Mouse (Mus musculus): ENCODE data around the gene Hhat.

Gene Hhat

DNA sequence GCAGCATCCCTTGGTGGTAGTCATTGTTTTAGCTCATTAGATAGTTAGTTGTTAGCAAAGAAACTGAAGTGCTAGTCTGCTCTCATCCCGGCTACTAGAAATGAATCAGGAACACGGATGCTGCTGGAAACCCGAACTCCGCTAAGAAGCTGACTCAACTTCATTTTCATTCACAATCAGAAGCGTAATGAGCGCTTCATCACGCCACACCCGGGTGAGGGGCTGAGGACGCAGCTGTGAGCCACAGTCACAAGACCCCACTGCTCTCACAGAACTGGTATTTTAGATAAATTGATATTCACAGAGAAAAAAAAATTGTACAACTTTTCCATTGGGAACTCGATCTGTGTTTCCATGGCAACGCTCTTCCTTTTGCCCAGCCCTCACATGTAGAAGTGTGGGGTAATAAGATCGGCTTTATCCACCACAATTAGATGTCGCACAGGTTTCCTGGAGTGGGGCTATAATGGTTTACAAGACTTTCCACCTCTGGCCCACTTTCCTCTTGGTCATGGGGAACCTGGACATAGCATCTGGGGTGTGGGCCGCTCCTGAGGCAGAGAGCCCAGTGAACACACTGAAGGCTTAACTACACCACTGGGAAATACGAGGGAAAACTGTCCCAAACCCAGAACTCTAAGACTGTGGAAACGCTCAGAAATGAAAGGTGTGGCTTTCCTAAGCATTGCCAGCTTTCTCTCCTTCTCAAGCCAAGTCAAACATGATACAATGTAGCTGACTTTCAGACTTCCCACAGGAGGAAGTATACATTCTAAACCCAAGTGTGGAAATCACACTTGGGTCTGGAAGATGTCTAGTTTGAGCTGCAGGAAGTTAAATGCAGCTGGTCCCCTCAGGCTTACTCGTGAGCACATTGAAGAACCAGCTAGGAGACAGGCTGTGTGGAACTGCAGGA, 14.3 kb upstream of the Hhat start:
- WGBS, result 34% methylated on average over 17 of the region's 17 CpGs

DNA sequence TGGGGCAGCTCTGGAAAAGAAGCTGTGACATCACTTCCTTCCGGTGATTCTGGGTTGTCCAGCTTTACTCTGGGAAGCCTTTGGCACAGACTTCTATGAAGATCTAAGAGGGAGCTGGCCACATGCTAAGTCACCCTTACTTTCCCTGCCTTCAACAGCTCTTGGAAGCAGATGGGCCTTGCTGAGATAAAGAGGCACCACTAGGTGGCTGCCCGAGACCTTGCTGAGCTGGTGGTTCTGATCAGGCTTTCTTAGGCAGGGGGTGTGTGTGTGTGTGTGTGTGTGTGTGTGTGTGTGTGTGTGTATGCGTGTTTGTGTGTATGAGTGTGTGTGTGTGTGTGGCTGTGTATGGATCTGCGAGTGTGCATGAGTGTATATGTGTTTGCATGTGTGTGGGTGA, 13.4 kb upstream of the Hhat start:
- 20% methylated on average over 4 of the region's 4 CpGs for WGBS

DNA sequence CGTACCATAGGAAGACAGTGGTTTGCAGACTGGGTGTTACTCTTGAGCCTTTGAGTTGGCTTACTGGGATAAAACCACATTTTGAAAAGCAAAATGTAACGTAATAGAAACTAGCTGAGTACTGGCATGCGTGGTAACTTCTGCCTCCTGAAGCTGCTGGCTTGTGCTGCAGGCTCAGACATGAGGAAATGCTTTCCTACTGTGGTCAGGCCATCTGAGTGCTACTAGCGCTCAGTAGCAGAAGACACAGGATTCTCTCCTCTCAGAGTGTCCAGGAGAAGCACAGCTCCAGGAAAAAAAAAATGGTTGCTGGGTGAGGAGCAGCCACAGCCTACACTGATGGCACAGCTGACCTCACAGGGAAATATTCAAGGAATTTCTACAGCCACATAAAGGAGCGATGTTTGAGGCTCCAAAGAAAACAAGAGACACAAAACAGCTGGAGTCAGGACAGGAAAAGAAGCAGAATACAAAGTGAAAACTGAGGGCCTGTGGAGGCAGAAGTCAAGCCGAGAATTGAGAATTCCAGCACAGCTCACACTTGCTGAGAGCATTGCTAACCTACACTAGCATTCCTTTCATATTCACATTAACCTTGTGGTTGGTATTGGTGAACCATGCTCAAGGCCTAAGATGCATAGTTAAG, 8.0 kb upstream of the Hhat start:
- 45% methylated on average over 6 of the region's 6 CpGs for WGBS

DNA sequence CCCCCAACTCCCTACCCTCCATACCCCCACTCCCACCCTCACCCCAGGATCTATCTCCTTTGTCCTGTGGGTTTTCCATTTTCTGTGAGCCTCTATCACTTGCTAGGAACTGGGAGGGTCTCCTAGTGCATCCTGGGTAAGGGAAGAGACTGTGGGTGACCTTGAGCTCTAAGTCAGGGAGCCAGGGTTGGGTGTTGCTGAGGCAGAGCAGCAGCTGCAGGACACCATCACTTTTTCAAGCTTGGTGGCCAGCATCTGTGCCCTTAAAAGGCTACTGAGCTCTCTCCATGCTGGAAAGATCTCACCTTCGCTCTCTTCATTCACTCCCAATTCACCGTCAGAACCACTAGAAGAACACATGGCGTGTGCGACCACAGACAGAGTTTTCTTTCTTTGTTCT, 7.2 kb upstream of the Hhat start:
- WGBS, result 71% methylated on average over 4 of the region's 4 CpGs

DNA sequence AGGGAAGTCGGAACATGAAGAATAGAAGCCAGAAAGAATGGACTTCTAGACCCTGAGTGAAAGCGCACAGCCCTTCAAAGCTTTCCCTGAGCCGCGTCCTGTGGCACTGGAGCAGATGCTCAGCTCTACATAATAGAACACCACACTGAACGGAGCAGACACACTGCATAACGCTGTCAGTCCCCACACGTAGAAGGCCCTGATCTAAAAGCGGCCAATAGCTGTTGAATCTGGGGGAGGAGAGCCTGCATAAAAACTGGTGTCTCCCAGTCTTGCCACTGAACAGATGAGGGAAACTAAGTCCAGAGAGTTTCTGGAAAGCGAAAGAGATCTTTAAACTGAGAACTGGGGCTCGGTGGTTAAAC, 911 bp downstream of the Hhat start:
- WGBS, result 6% methylated on average over 10 of the region's 10 CpGs

DNA sequence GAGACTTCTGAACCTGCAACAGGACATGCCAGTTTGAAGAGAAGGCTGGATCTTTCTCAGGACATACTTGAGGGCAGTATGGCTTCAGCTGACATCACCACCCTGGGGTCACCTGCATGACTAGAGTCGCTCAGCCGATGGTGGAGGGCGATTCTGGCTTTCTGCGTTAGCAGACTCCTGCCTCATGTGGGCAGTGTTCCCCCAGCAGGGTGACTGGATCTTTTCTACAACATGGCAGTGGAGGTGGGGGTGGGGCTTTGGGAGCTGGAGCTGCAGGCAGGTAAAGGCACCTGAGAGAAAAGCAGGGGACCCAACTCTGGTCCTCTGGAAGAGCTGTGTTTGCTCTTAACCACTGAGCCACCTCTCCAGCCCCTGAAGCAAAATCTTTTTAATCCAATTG, 5.5 kb downstream of the Hhat start:
- 52% methylated on average over 4 of the region's 4 CpGs for WGBS

DNA sequence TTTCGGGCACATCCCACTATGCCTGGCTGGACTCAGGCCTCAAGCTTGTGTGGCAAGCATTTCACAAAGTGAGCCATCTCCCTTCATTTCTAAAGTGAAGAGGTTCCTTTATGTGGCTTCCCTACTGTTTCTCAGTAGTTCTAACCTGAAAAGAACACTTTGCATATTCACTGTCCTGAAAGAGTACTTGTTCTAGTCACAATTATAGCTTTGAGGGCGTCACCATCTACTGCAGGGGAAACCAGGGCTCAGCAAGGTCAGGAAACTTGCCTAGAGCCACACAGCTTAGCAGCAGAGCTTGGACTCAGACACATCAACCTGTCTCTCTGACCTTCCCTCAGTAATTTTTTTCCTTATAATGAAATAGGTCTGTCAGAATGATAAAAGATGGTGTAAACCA, 6.5 kb downstream of the Hhat start:
- WGBS, result 81% methylated on average over 2 of the region's 2 CpGs

DNA sequence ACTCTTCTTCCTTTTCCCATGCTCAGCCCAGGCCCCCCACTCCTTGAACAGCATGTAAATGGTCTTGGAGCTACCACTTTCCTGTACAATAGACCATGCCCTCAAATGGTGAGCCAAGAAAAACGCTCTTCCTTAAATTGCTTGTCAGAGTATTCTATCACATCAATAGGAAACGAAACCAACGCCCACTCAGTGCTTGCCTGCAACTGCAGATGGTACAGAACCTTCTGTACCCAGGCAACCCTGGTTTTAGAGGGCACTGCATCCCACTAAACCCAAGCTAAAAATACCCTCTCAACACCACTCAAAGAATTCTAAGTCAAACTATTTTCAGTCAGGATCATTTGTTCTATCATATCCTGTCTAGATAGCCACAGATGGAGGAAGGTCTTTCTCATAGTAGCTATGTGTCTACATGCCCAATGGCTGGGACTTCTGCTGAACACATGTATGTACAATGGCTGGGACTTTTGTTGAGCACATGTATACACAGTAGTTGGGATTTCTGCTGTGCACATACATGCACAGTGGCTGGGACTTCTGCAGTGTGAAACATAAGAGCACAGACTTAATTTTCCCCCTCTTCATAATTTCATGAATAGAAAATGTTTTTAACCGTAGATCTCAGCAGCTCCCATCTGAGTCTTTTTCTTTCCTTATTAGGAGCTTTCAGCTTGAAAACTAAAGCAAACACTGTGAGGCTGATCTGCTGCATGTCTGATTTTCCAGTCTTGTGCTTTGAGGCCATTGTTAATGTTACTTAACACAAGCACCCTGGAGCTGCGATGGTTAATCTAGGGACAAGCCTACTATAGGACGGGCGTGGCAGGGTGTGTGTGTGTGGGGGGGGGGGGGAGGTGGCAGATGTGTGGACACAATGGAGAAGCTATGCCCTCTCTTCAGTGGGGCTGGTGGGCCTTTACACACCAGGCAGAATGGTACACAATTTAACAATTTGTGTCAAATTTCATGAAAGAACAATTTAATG, 7.8 kb downstream of the Hhat start:
- WGBS, result 59% methylated on average over 7 of the region's 7 CpGs

DNA sequence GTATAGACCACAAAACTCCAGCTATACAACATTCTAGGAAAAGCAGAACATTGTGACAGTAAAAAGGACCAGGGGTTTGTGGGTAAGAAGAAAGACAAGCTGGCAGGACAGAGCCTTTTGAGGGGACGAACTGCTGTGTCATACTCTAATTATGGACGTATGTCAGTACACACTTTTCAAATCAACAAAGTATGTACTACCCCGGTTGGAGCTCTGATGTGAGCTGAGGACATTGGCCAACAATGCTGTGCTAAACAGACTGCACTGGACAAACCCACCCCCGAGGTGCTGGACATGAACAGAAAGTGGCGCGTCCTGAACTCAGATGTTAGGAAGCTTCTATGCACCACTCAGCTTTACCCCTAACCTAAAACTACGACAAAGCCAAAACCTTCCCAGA, 14.3 kb downstream of the Hhat start:
- whole genome bisulfite sequencing, result 87% methylated on average over 7 of the region's 7 CpGs

DNA sequence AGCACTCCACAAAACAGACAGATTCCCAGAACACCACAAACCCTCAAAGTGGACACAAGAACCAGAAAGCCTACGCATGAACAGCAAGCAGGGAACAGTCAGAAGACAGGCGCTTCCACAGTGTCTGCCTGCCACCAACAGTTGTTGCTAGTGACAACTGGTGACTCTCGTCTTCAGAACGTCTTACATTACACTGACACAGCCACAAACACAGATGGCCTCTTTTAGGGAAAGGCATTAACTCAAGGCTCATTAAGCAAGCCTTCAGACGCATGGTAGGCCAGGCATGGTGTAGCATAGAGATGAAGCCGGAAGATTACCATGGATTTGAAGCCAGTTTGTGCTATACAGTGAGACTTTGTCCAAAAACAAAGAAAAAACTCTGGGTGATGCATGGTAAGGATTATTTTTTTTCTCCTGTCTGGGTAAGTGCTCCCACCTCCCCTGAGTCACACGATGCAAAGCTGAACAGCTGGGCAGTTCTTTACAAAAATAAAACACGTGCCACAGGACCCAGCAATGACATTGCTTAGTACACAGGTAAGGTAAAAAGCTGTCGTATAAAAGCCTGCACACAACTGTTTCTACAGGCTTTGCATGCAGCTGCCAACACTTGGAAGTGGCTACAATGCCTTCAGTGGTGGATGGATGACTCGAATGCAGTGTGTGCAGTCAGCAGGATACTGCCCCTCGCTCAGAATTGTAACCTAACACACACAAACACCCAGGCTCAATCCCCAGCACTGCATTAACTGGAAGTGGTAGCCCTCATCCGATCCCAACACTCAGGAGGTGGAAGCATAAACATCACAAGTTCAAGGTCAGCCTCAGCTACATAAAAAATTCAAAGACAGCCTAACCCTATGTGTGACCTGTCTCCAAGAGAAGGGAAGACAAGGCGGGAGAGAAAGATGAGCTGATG, 15.1 kb downstream of the Hhat start:
- 60% methylated on average over 13 of the region's 13 CpGs for WGBS

DNA sequence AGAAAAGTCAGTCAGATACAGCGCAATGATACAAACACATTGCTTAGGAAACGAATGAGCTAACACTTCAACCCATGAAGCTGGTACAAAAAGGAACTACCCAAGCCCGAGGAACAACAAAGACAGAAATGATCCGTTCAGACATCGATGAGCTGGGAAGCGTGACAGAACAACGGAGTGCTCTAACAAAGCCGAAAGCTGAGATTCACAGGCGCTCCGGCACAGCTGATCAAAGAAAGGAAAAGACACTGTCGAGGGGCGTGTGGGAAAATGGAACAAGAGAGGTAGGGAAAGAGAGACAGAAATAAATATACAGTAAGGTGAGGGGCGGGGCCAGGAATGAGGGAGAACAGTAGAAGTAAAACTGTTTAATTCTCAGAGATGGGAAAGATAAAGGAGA, 15.8 kb downstream of the Hhat start:
- 59% methylated on average over 13 of the region's 13 CpGs for WGBS

DNA sequence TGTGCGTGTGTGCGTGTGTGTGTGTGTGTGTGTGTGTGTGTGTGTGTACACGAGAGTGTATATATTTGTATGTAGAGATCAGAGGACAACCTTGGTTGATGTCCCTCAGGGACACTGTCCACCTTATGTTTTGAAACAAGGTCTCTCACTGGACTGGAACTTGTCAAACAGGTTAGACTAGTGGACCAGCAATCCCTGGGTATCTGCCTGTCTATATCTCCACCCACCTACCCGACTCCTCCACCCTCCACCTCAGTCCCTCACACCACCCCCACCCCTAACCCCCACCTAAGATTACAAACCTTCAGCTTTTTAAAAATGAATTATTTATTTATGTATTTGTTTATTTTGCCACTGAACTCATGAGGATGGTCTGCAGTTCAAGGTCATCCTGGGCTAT, 16.8 kb downstream of the Hhat start:
- 93% methylated on average over 4 of the region's 4 CpGs for WGBS

DNA sequence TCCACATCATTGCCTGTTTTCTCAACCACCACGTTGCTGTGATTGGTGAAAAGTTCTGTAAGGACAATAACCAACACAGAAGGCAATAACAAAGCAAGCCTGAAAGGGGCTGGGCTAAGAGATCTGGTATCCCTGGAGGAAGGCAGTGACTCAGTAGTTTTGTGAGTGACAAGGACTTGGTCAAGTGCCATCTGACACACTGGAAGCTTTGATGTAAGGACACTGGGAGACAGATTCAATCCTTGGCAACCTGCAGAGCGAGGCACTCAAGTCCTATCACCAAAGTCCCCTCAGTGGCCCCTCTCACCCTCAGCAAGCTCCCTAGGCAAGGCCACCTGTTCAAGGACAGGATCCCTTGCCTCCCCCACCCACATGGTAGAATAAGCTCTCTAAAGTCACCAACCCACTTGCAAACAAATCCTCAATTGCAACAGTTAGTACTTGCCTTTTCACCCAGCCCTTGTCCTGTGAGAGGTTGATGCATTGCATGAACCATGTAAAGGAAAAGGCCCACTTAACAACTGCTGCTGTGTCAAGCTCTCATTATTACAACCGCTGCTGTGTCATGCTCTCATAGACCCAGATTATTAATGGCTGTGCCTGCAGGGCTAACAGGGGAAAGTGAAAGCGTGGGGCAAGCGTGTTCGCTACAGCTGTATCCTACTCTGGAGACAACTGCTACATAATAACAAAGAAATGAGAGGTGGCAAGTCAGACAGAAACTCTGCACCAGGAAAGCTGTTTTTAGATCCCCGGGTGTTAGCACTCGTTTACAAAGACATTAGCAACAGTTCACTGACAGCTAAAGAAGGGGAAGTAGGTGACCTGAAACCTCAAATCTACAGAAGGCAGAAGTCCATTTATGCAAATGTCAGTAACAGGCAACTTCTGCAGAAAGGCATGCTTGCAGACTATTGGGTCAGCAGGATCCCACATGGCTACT, 18.1 kb downstream of the Hhat start:
- WGBS, result 49% methylated on average over 8 of the region's 8 CpGs

DNA sequence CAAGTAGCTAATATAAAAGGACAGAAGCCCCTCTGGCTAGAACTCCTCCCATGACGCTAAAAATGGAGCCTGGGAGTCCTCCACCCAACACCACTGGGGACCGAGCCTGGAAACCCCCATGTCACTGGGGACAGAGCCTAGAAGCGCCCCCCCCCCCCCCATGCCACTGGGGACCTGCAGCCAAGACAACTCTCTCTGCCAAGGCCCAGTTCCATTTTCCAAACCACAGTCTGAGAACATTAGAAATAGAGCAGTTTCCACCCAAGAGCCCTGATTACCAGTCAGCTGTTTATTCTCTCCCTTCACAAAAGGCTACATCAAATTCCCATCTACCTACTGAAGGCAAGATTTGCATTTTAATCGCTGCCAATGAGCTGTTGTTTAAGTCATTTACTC, 21.0 kb downstream of the Hhat start:
- 51% methylated on average over 4 of the region's 4 CpGs for WGBS

DNA sequence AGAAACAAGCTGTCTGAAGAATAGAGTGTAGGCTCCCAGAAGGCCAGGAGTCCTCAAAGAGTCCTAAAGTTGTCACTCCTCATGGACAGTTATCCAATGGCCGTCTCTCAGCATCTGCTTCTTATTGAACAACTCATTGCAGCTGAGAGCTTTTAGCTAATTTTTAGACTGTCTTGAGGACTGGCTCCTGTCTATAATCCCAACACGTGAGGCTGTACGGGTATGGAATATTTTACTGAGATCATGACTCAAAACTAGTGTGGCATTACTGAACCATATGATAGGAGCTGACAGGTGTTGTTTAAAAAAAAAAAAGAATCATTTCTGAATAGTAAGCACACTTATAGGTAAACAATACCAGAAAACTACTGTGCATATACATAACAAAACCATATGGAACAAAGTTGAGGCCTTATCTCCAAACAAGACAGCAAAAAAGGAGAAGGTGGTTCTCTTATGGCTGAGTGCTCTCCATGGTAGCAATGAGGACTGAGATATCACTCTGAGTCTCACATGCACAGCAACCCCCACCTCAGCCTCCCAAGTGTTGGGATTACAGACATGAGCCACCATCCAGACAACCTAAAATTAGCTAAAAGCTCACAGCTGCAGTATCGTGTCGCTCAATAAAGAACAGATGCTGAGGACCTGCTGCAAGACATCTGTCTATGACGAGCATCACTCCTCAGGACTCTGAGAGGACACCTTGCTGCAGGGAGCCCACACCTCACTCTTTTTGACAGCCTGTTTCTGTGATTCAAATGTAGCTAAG, 21.6 kb downstream of the Hhat start:
- WGBS, result 81% methylated on average over 6 of the region's 6 CpGs

DNA sequence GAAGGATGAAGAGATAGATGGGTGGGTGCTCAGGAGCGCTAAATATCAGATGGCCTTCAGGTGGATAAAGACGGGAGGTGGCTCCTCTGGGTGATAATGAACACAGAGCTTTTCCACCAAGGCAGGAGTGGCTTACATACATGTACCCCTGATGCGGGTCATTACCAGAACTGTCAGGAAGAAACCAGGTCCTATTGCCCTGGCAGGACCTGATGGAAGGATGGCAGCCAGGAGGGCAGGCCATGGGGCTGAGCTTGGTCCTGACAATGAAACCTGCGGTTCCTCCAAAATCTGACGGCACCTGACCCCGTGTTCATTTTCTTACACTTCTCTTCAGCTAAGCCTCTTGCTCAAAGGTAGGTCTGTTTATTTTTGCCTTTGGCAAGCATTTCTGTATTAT, 24.8 kb downstream of the Hhat start:
- 89% methylated on average over 6 of the region's 6 CpGs for WGBS

DNA sequence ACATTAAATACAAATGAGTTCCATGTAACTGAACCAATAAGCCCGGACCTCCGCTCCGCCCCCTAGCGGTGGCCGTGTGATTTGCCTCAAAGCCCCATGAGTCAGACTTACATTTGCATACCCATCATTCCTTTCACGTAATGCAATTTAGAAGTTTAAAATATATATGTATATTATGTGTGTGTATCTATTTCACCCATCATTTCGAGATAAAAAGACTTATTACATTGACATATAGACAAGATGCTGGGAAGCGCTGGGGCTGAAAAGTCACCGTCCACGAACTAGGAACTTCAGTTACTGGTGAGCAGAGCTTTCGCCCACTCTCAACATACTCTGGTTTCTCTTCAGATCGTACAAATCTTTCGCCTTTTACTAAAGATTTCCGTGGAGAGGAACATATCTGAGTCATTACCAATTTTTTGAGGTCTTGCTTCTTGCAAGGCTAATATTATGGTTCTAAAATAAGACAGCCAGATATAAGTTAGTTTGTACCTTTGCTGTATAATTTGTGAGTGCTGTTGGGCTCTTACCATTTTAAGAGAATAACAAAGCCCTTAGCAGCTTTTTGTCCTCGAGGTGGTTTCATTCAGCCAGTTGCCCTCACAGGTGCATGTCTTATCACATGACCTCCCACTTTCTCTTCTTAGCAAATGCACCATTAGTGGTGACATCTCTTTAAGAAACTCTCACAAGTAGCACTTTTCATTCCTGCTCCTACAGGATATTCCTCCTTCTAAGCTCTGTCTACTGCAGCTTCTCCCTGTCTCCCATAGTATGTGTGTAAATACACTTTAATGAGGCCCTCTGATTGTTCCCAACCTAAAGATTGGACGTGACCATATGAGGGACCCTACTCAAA, 25.6 kb downstream of the Hhat start:
- WGBS, result 23% methylated on average over 16 of the region's 16 CpGs

DNA sequence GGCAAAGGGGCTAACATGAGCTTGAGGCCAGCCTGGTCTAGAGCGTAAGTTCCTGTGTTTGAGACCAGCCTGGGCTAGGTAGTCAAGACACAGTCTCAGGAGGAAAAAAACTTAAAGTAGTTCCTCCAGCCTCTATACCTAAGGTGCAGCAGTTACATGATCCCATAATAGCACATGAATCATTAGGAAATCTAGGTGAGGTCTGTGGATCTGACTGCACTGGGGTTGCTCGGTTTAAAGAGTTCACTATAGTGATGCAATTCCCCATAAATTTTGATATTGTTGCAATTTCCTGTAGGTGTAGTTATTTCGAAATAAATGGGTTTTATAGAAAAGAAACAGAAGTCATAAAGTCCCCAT, 26.2 kb downstream of the Hhat start:
- WGBS, result 71% methylated on average over 3 of the region's 3 CpGs

All from cerebral cortex, adult 2 months (tissue).